Comparison of ENCODE assay signal across 13 mouse cellular contexts in genomic region chr19:5073518-5073917, GRCm38 (mm10). TPM values are rescaled to one million over a fixed set of nuclear protein-coding genes. Genes with fewer than 3 reads are reported as not detected.
DNase-seq lines count a peak whose midpoint lies in the region; ATAC-seq and TF ChIP-seq lines count a peak whose summit lies in the region.
"Had no signal": no experiment of that assay in that cellular context is flagged by ENCODE, and none has a peak within 500 bp of the region (broad histone marks: within the 10 kb centered on the region; RNA-seq: fewer than 3 reads in every experiment).

No protein-coding gene starts in this region.

- intact Hi-C loops in left cerebral cortex, adult 2 months (cut with DNase I): loop anchor here (2.0 kb wide), 1 partner anchor 17 kb away; no protein-coding TSS in a partner anchor

- no peak for DNase-seq in left cerebral cortex, adult 2 months (ENCODE audit: extremely low spot score in 1 of 2, low spot score in 2 of 2)
- DNase-seq in left cerebral cortex, adult 18-20 months (ENCODE audit: low spot score in 2 of 2): no peak
- DNase-seq in testis, postnatal 10 days (ENCODE audit: low spot score): no peak
- no peak for DNase-seq in limb, embryonic 10.5 days (ENCODE audit: low spot score)
- DNase-seq in thymus, adult 18-20 months: no peak

- no peaks in the 10 kb centered on the region for H3K9me3 ChIP-seq in limb, embryonic 10.5 days (replicated peaks)
- H3K9me3 ChIP-seq in hindbrain, embryonic 16.5 days (ENCODE audit: control insufficient read depth, low read length): no peaks in the 10 kb centered on the region
- H3K9me3 ChIP-seq: forebrain, embryonic 15.5 days; neural tube, embryonic 13.5 days had no signal

- peaks cover 24% of the 10 kb centered on the region for H3K4me1 ChIP-seq in testis, adult 2 months (ENCODE audit: control insufficient read depth, insufficient read depth, low read length)
- peaks cover 50% of the 10 kb centered on the region for H3K4me1 ChIP-seq in limb, embryonic 10.5 days
- peaks cover 14% of the 10 kb centered on the region for H3K4me1 ChIP-seq in hindbrain, embryonic 16.5 days (ENCODE audit: control insufficient read depth, insufficient read depth, low read depth, low read length)

- ATAC-seq in hindbrain, embryonic 16.5 days: no peak
- ATAC-seq: forebrain, embryonic 15.5 days; liver, postnatal 0 days had no signal

- no peaks in the 10 kb centered on the region for H3K27me3 ChIP-seq in testis, adult 2 months (ENCODE audit: control insufficient read depth, insufficient read depth, low read length)
- H3K27me3 ChIP-seq in limb, embryonic 10.5 days (ENCODE audit: low read depth, poor library complexity, severe bottlenecking): 0 out of 2 replicates have a peak, but pooled peaks cover 18% of the 10 kb centered on the region
- peaks cover 8% of the 10 kb centered on the region for H3K27me3 ChIP-seq in hindbrain, embryonic 16.5 days (replicated peaks; ENCODE audit: control insufficient read depth, insufficient read depth, low read length)
- H3K27me3 ChIP-seq: forebrain, embryonic 15.5 days had no signal

- H3K9ac ChIP-seq in hindbrain, embryonic 16.5 days (ENCODE audit: low read depth, low read length): no peak overlapping the region
- H3K9ac ChIP-seq: forebrain, embryonic 15.5 days; liver, postnatal 0 days; neural tube, embryonic 13.5 days had no signal

- H3K4me3 ChIP-seq in left cerebral cortex, adult 2 months: no peak overlapping the region
- H3K4me3 ChIP-seq in testis, adult 2 months (ENCODE audit: control insufficient read depth, low read depth, low read length): peak overlapping the region; percentile 14
- peak overlapping the region; percentile 67; the same call in 1 of the 2 replicates for H3K4me3 ChIP-seq in limb, embryonic 10.5 days
- no peak overlapping the region for H3K4me3 ChIP-seq in hindbrain, embryonic 16.5 days (ENCODE audit: low read length)

- H3K4me2 ChIP-seq in hindbrain, embryonic 16.5 days (ENCODE audit: low read length): no peak overlapping the region

- 44% methylated on average over 5 of the region's 5 CpGs for WGBS in limb, embryonic 10.5 days
- 47% methylated on average over 5 of the region's 5 CpGs for WGBS in hindbrain, embryonic 16.5 days

- H3K27ac ChIP-seq in left cerebral cortex, adult 2 months: peak overlapping the region; percentile 44; the same call in 1 of the 2 replicates
- H3K27ac ChIP-seq in testis, adult 2 months (ENCODE audit: control insufficient read depth, insufficient read depth, low read depth, low read length): no peak overlapping the region
- H3K27ac ChIP-seq in limb, embryonic 10.5 days: peak overlapping the region; percentile 98; the same call in 1 of the 2 replicates
- H3K27ac ChIP-seq in hindbrain, embryonic 16.5 days (ENCODE audit: low read depth, low read length): no peak overlapping the region
- H3K27ac ChIP-seq: forebrain, embryonic 15.5 days; layer of hippocampus, adult 2 months; neural tube, embryonic 13.5 days had no signal

- no peak for TF ChIP-seq POLR2A in testis, adult 2 months (IDR thresholded peaks at IDR 0.05; ENCODE audit: control insufficient read depth, low read depth, low read length)

- no peak for TF ChIP-seq CTCF in left cerebral cortex, adult 2 months (IDR thresholded peaks at IDR 0.05)
- TF ChIP-seq CTCF in testis, adult 2 months (IDR thresholded peaks at IDR 0.05; ENCODE audit: control insufficient read depth, insufficient read depth, insufficient replicate concordance, low read depth, low read length): no peak

- no peaks in the 10 kb centered on the region for H3K36me3 ChIP-seq in testis, adult 2 months (ENCODE audit: control insufficient read depth, insufficient read depth, low read length)
- H3K36me3 ChIP-seq in limb, embryonic 10.5 days: 0 out of 2 replicates have a peak, but pooled peaks cover 3% of the 10 kb centered on the region
- no peaks in the 10 kb centered on the region for H3K36me3 ChIP-seq in hindbrain, embryonic 16.5 days (ENCODE audit: control insufficient read depth, insufficient read depth, low read length)
- H3K36me3 ChIP-seq: forebrain, embryonic 15.5 days; neural tube, embryonic 13.5 days had no signal

RNA-seq across cellular contexts. Expression of gene Cd248, which starts 5.6 kb away (rescaled TPM):
- 1 to 10 TPM; 4.3 to 5.4 TPM for total RNA-seq in left cerebral cortex, adult 2 months (2021)
- 1 to 10 TPM; 3.5 to 4.5 TPM for total RNA-seq in left cerebral cortex, adult 18-20 months (2021)
- polyA plus RNA-seq in testis, adult 2 months (2012; rRNA removed): 2.5 and 2.9 TPM in 2 replicates
- polyA plus RNA-seq in limb, embryonic 10.5 days (2016; fragmentation: Nextera tagmentation; extraction: Ambion mirVana): 37.1 and 42.5 TPM in 2 replicates
- 14.5 and 25.2 TPM in 2 replicates for polyA plus RNA-seq in hindbrain, embryonic 16.5 days (2015; fragmentation: Nextera tagmentation; extraction: Ambion mirVana)

RNA-seq across cellular contexts. Expression of gene Tmem151a, which starts 11.8 kb away (rescaled TPM):
- total RNA-seq in left cerebral cortex, adult 2 months (2021): 100 to 1,000 TPM; 154 to 156 TPM
- 100 to 1,000 TPM; 146 to 149 TPM for total RNA-seq in left cerebral cortex, adult 18-20 months (2021)
- 22.5 and 22.6 TPM in 2 replicates for polyA plus RNA-seq in testis, adult 2 months (2012; rRNA removed)
- polyA plus RNA-seq in limb, embryonic 10.5 days (2016; fragmentation: Nextera tagmentation; extraction: Ambion mirVana): 2.4 and 2.5 TPM in 2 replicates
- polyA plus RNA-seq in hindbrain, embryonic 16.5 days (2015; fragmentation: Nextera tagmentation; extraction: Ambion mirVana): 38.5 and 49.0 TPM in 2 replicates
- total RNA-seq: hematopoietic stem cell, adult 5-6 weeks had no signal

RNA-seq across cellular contexts. Expression of gene Yif1a, which starts 14.8 kb away (rescaled TPM):
- 10 to 100 TPM; 23.4 to 25.7 TPM for total RNA-seq in left cerebral cortex, adult 2 months (2021)
- total RNA-seq in left cerebral cortex, adult 18-20 months (2021): 10 to 100 TPM; 21.6 to 25.5 TPM
- 134 and 144 TPM in 2 replicates for polyA plus RNA-seq in testis, adult 2 months (2012; rRNA removed)
- polyA plus RNA-seq in limb, embryonic 10.5 days (2016; fragmentation: Nextera tagmentation; extraction: Ambion mirVana): 65.4 and 78.0 TPM in 2 replicates
- 60.7 and 65.8 TPM in 2 replicates for polyA plus RNA-seq in hindbrain, embryonic 16.5 days (2015; fragmentation: Nextera tagmentation; extraction: Ambion mirVana)

RNA-seq across cellular contexts. Expression of gene Rin1, which starts 23.2 kb away (rescaled TPM):
- total RNA-seq in left cerebral cortex, adult 2 months (2021): 10 to 100 TPM; 94.6 to 95.9 TPM
- 10 to 100 TPM; 75.4 to 75.5 TPM for total RNA-seq in left cerebral cortex, adult 18-20 months (2021)
- polyA plus RNA-seq in testis, adult 2 months (2012; rRNA removed): 27.1 and 27.5 TPM in 2 replicates
- polyA plus RNA-seq in limb, embryonic 10.5 days (2016; fragmentation: Nextera tagmentation; extraction: Ambion mirVana): 3.1 and 3.5 TPM in 2 replicates
- polyA plus RNA-seq in hindbrain, embryonic 16.5 days (2015; fragmentation: Nextera tagmentation; extraction: Ambion mirVana): 0.64 and 0.72 TPM in 2 replicates
- total RNA-seq: hematopoietic stem cell, adult 5-6 weeks had no signal

RNA-seq across cellular contexts. Expression of gene Cnih2, which starts 24.8 kb away (rescaled TPM):
- total RNA-seq in left cerebral cortex, adult 2 months (2021): 100 to 1,000 TPM; 214 to 247 TPM
- 100 to 1,000 TPM; 215 to 221 TPM for total RNA-seq in left cerebral cortex, adult 18-20 months (2021)
- 42.8 and 43.5 TPM in 2 replicates for polyA plus RNA-seq in testis, adult 2 months (2012; rRNA removed)
- 20.2 and 28.1 TPM in 2 replicates for polyA plus RNA-seq in limb, embryonic 10.5 days (2016; fragmentation: Nextera tagmentation; extraction: Ambion mirVana)
- polyA plus RNA-seq in hindbrain, embryonic 16.5 days (2015; fragmentation: Nextera tagmentation; extraction: Ambion mirVana): 361 and 364 TPM in 2 replicates
- total RNA-seq: gastrocnemius, adult 8-10 months had no signal

Comparison
In these comparisons a context has a peak if more than half of its experiments do, and no peak if none do; other contexts are left out.
1. H3K27ac ChIP-seq: peak in left cerebral cortex, adult 2 months (single experiment) and limb, embryonic 10.5 days (single experiment); none in testis, adult 2 months (single experiment) and hindbrain, embryonic 16.5 days (single experiment).
2. H3K4me3 ChIP-seq: peak in testis, adult 2 months (single experiment) and limb, embryonic 10.5 days (single experiment); none in left cerebral cortex, adult 2 months (single experiment) and hindbrain, embryonic 16.5 days (single experiment).